Mouse (Mus musculus) adrenal gland, adult 8-10 months (tissue): Measurements from ENCODE around the gene Hs3st3a1. TPM values are rescaled to one million over a fixed set of nuclear protein-coding genes. Genes with fewer than 3 reads are reported as not detected.

Experiments used
- DNase-seq: peaks from one replicate; pipeline ENCODE4 v3.0.0; 2022
- total RNA-seq, 4 experiments: library from RNA; stranded (reverse); gene quantifications; 2 replicates each; pipeline ENCODE4 v1.2.4; 2022

Hs3st3a1 gene
- total RNA-seq: under 1 TPM; 0.24 to 0.32 (median 0.25) TPM

- peak; percentile 49 for DNase-seq
Observed at GRCm38 (mm10) chr11:64434611-64435545, at the start of gene Hs3st3a1. TSS of gene Hs3st3a1 (plus strand) at chr11:64435332.

- DNase-seq: no peak
Observed at GRCm38 (mm10) chr11:64386333-64386732, 48.8 kb upstream of the Hs3st3a1 start.

GRCm38 (mm10) chr11:64396331-64396881 is 38.7 kb upstream of the Hs3st3a1 start:
- no peak for DNase-seq

- DNase-seq: no peak
Observed at GRCm38 (mm10) chr11:64396949-64397348, 38.2 kb upstream of the Hs3st3a1 start.

- no peak for DNase-seq
Observed at GRCm38 (mm10) chr11:64397612-64398011, 37.5 kb upstream of the Hs3st3a1 start.

- DNase-seq: no peak
Observed at GRCm38 (mm10) chr11:64400534-64401093, 34.5 kb upstream of the Hs3st3a1 start.

GRCm38 (mm10) chr11:64418969-64419368 is 16.2 kb upstream of the Hs3st3a1 start:
- no peak for DNase-seq

- DNase-seq: no peak
Observed at GRCm38 (mm10) chr11:64435546-64436411, 647 bp downstream of the Hs3st3a1 start.

- DNase-seq: no peak
Observed at GRCm38 (mm10) chr11:64436412-64436727, 1.2 kb downstream of the Hs3st3a1 start, which contains the start of gene F930015N05Rik. TSS of gene F930015N05Rik (minus strand) at chr11:64436653.

- no peak for DNase-seq
Observed at GRCm38 (mm10) chr11:64436791-64437298, 1.7 kb downstream of the Hs3st3a1 start.

- DNase-seq: no peak
Observed at GRCm38 (mm10) chr11:64437721-64438120, 2.6 kb downstream of the Hs3st3a1 start.

GRCm38 (mm10) chr11:64438909-64439308 is 3.8 kb downstream of the Hs3st3a1 start:
- no peak for DNase-seq

- DNase-seq: no peak
Observed at GRCm38 (mm10) chr11:64442119-64442518, 7.0 kb downstream of the Hs3st3a1 start.

- DNase-seq: no peak
Observed at GRCm38 (mm10) chr11:64442701-64443100, 7.6 kb downstream of the Hs3st3a1 start.

- no peak for DNase-seq
Observed at GRCm38 (mm10) chr11:64445227-64445626, 10.1 kb downstream of the Hs3st3a1 start.

- no peak for DNase-seq
Observed at GRCm38 (mm10) chr11:64448586-64449315, 13.6 kb downstream of the Hs3st3a1 start.

GRCm38 (mm10) chr11:64461746-64462145 is 26.6 kb downstream of the Hs3st3a1 start:
- no peak for DNase-seq

- peak; percentile 45 for DNase-seq
Observed at GRCm38 (mm10) chr11:64468737-64469136, 33.6 kb downstream of the Hs3st3a1 start.

GRCm38 (mm10) chr11:64470689-64471088 is 35.6 kb downstream of the Hs3st3a1 start:
- no peak for DNase-seq

GRCm38 (mm10) chr11:64473679-64474078 is 38.5 kb downstream of the Hs3st3a1 start:
- DNase-seq: no peak

- no peak for DNase-seq
Observed at GRCm38 (mm10) chr11:64481445-64481844, 46.3 kb downstream of the Hs3st3a1 start.
